Mouse (Mus musculus) lung, postnatal 0 days (tissue): ENCODE data around the gene Tm4sf4.
A peak's percentile ranks its signal among the peaks of the same experiment; 100 is the strongest.

Source experiments
- CTCF ChIP-seq: IDR thresholded peaks from 2 replicates; pipeline ENCODE4 v1.5.1; 2016; ENCODE audit warnings: antibody characterized with exemption, mild to moderate bottlenecking
- EP300 ChIP-seq: IDR thresholded peaks from 2 replicates; pipeline ENCODE4 v1.6.1; 2016; ENCODE audit warnings: antibody characterized with exemption, mild to moderate bottlenecking, control low read depth

GRCm38 (mm10) chr3:57469325-57469724, 44.2 kb downstream of the Tm4sf4 start:
- no peak for TF ChIP-seq CTCF
- peak; percentile 51 for TF ChIP-seq EP300
